Mouse (Mus musculus) gastrocnemius, postnatal 4 days (tissue): Measurements from ENCODE around the gene Slc46a2. TPM values are rescaled to one million over a fixed set of nuclear protein-coding genes. Genes with fewer than 3 reads are reported as not detected.

Source experiments
- DNase-seq, 2 experiments: peaks; one replicate each; pipeline ENCODE4 v3.0.0; 2021 to 2022; ENCODE audit warnings: low spot score in 2 of 2, mixed read lengths in 2 of 2
- total RNA-seq, 2 experiments: library from RNA; stranded (reverse); gene quantifications; 2 replicates each; pipeline ENCODE4 v1.2.3; 2021

The Slc46a2 gene
- total RNA-seq, 2 experiments from 2014 or later: not detected

- no peak for DNase-seq
These were observed 55.0 kb downstream of the Slc46a2 start for GRCm38 (mm10) chr4:59859693-59860425.

Other genes starting within 250 kb of the Slc46a2 start
- 1 to 10 TPM; 7.5 to 9.3 TPM for gene Inip, start 113.5 kb downstream of the Slc46a2 start, total RNA-seq
- gene Snx30, start 109.2 kb downstream of the Slc46a2 start, total RNA-seq: 10 to 100 TPM; 14.8 to 15.8 TPM
- gene Mup4, start 45.7 kb upstream of the Slc46a2 start, total RNA-seq: not detected
- not detected for gene Mup6, start 49.2 kb upstream of the Slc46a2 start, total RNA-seq
- not detected for gene Mup7, start 155.4 kb upstream of the Slc46a2 start, total RNA-seq
- not detected for gene Mup2, start 239.2 kb upstream of the Slc46a2 start, total RNA-seq